Mouse (Mus musculus): ENCODE data around the gene Chmp4b. TPM values are rescaled to one million over a fixed set of nuclear protein-coding genes. Genes with fewer than 3 reads are reported as not detected.

Chmp4b gene
- polyA plus RNA-seq, 1 experiment from 2014 or later, result 18.4 TPM

DNA sequence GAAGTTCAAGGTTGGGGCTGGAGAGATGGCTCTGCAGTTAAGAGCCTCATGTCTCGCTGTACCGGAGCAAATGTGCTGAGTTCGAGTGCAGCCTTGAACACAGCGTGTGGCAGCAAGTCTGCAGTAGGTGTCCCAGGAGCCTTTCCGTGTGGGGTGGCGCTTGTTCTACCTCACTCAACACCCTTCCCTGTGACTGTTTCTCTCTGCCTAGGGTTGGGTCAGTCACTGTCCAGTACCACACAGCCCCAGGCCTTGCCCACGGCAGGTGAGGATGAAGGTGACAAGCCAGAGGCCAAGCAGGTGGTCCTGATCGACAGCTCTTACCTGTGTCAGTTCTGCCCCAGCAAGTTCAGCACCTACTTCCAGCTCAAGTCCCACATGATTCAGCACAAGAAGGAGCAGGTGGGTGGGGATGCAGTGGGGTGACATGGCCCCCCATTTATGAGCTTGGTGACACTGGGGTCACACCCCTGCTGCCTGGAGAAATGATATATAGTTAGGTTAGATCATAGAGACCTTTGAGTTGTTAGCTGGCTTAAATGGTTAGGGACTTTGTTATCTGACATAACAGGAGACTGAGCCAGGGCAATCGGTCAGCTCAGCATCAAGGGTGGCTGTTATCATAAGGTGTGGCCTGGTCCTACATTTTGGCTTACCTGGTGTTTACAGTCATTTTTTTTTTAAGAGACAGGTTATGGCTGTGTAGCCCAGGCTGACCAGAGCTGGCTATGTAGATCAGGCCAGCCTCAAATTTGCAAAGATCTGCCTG, 17.4 kb upstream of the Chmp4b start:
- Histone ChIP-seq H3K9me3 (ENCODE audit: control insufficient read depth, low read depth, low read length) (peaks cover 3% of the 10 kb centered on the region; the same call in 1 of the 2 replicates), H3K9ac (replicated peaks; ENCODE audit: low read depth, low read length) (no peak overlapping the region), H3K4me2 (replicated peaks; ENCODE audit: low read depth, low read length) (no peak overlapping the region), H3K36me3 (ENCODE audit: control insufficient read depth, insufficient read depth, low read length) (peaks cover 13% of the 10 kb centered on the region; the same call in 1 of the 2 replicates), H3K27me3 (ENCODE audit: control insufficient read depth, insufficient read depth, low read length) (no peaks in the 10 kb centered on the region), H3K4me1 (ENCODE audit: control insufficient read depth, insufficient read depth, low read length) (no peaks in the 10 kb centered on the region), H3K4me3 (ENCODE audit: low read depth, low read length) (no peak overlapping the region), H3K27ac (ENCODE audit: low read length) (no peak overlapping the region)
- 90% methylated on average over 9 of the region's 9 CpGs for WGBS
- no peak for ATAC-seq (ENCODE audit: insufficient number of reproducible peaks, insufficient read depth, low FRiP score, low read depth)

- Histone ChIP-seq H3K27me3 (ENCODE audit: control insufficient read depth, insufficient read depth, low read length) (no peaks in the 10 kb centered on the region), H3K27ac (ENCODE audit: low read length) (no peak overlapping the region), H3K36me3 (ENCODE audit: control insufficient read depth, insufficient read depth, low read length) (peaks cover 13% of the 10 kb centered on the region; the same call in 1 of the 2 replicates), H3K4me3 (ENCODE audit: low read depth, low read length) (no peak overlapping the region), H3K9ac (replicated peaks; ENCODE audit: low read depth, low read length) (no peak overlapping the region), H3K9me3 (ENCODE audit: control insufficient read depth, low read depth, low read length) (peaks cover 3% of the 10 kb centered on the region; the same call in 1 of the 2 replicates), H3K4me1 (ENCODE audit: control insufficient read depth, insufficient read depth, low read length) (no peaks in the 10 kb centered on the region), H3K4me2 (replicated peaks; ENCODE audit: low read depth, low read length) (no peak overlapping the region)
- ATAC-seq (ENCODE audit: insufficient number of reproducible peaks, insufficient read depth, low FRiP score, low read depth), result no peak
- 96% methylated on average over 2 of the region's 2 CpGs for WGBS
Observed at GRCm38 (mm10) chr2:154635826-154636225, 15.7 kb upstream of the Chmp4b start.

DNA sequence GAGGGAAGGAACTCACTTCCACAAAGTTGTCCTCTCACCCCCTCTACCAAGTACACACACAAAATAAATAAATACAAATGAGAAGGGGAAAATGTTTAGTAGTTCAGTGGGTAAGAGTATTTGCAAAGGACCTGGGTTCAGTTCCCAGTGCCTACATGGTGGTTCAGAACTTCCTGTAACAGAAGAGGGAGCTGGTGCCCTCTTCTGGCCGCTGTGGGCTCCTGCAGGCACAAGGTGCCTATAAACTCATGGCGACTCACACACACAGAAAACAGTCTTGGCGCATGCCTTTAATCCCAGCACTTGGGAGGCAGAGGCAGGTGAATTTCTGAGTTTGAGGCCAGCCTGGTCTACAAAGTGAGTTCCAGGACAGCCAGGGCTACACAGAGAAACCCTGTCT, 13.0 kb upstream of the Chmp4b start:
- no peak for ATAC-seq (ENCODE audit: insufficient number of reproducible peaks, insufficient read depth, low FRiP score, low read depth)
- no peak overlapping the region for H3K9ac ChIP-seq (replicated peaks; ENCODE audit: low read depth, low read length)
- H3K36me3 ChIP-seq (ENCODE audit: control insufficient read depth, insufficient read depth, low read length), result peaks cover 13% of the 10 kb centered on the region; the same call in 1 of the 2 replicates
- 93% methylated on average over 3 of the region's 3 CpGs for WGBS
- no peaks in the 10 kb centered on the region for H3K4me1 ChIP-seq (ENCODE audit: control insufficient read depth, insufficient read depth, low read length)
- H3K27me3 ChIP-seq (ENCODE audit: control insufficient read depth, insufficient read depth, low read length), result no peaks in the 10 kb centered on the region
- H3K4me2 ChIP-seq (replicated peaks; ENCODE audit: low read depth, low read length), result no peak overlapping the region
- no peak overlapping the region for H3K27ac ChIP-seq (ENCODE audit: low read length)
- H3K9me3 ChIP-seq (ENCODE audit: control insufficient read depth, low read depth, low read length), result peaks cover 3% of the 10 kb centered on the region; the same call in 1 of the 2 replicates
- H3K4me3 ChIP-seq (ENCODE audit: low read depth, low read length), result no peak overlapping the region

DNA sequence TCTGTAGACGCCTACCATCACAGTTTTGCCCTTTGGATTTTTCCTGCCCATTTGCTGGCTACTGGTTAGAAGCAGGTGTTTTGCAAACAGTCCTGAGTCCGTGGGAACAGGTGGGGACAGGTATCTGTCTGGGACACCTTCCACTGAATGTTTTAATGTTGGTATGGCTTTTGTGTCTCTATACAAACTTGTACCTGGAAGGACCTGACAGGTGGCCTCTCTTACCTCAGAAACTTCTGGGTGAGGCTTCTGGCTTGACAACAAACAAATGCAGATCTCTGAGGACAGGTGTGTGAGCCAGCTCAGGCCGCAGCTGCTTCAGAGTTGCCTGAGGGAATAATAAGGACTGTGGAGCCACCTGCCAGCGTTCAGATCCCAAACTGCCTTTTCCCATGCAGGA, 12.4 kb upstream of the Chmp4b start:
- H3K4me3 ChIP-seq (ENCODE audit: low read depth, low read length), result no peak overlapping the region
- H3K36me3 ChIP-seq (ENCODE audit: control insufficient read depth, insufficient read depth, low read length), result peaks cover 13% of the 10 kb centered on the region; the same call in 1 of the 2 replicates
- H3K4me1 ChIP-seq (ENCODE audit: control insufficient read depth, insufficient read depth, low read length), result no peaks in the 10 kb centered on the region
- no peak for ATAC-seq (ENCODE audit: insufficient number of reproducible peaks, insufficient read depth, low FRiP score, low read depth)
- H3K4me2 ChIP-seq (replicated peaks; ENCODE audit: low read depth, low read length), result no peak overlapping the region
- H3K9me3 ChIP-seq (ENCODE audit: control insufficient read depth, low read depth, low read length), result peaks cover 3% of the 10 kb centered on the region; the same call in 1 of the 2 replicates
- 83% methylated on average over 4 of the region's 4 CpGs for WGBS
- no peaks in the 10 kb centered on the region for H3K27me3 ChIP-seq (ENCODE audit: control insufficient read depth, insufficient read depth, low read length)
- no peak overlapping the region for H3K9ac ChIP-seq (replicated peaks; ENCODE audit: low read depth, low read length)
- no peak overlapping the region for H3K27ac ChIP-seq (ENCODE audit: low read length)

- Histone ChIP-seq H3K27ac (ENCODE audit: low read length) (no peak overlapping the region), H3K4me1 (ENCODE audit: control insufficient read depth, insufficient read depth, low read length) (no peaks in the 10 kb centered on the region), H3K4me3 (ENCODE audit: low read depth, low read length) (no peak overlapping the region), H3K36me3 (ENCODE audit: control insufficient read depth, insufficient read depth, low read length) (peaks cover 9% of the 10 kb centered on the region; the same call in 1 of the 2 replicates), H3K4me2 (replicated peaks; ENCODE audit: low read depth, low read length) (no peak overlapping the region), H3K9me3 (ENCODE audit: control insufficient read depth, low read depth, low read length) (peaks cover 3% of the 10 kb centered on the region; the same call in 1 of the 2 replicates), H3K9ac (replicated peaks; ENCODE audit: low read depth, low read length) (no peak overlapping the region), H3K27me3 (ENCODE audit: control insufficient read depth, insufficient read depth, low read length) (no peaks in the 10 kb centered on the region)
- WGBS, result 75% methylated on average over 8 of the region's 8 CpGs
- ATAC-seq (ENCODE audit: insufficient number of reproducible peaks, insufficient read depth, low FRiP score, low read depth), result no peak
Observed at GRCm38 (mm10) chr2:154641176-154641575, 10.3 kb upstream of the Chmp4b start.

DNA sequence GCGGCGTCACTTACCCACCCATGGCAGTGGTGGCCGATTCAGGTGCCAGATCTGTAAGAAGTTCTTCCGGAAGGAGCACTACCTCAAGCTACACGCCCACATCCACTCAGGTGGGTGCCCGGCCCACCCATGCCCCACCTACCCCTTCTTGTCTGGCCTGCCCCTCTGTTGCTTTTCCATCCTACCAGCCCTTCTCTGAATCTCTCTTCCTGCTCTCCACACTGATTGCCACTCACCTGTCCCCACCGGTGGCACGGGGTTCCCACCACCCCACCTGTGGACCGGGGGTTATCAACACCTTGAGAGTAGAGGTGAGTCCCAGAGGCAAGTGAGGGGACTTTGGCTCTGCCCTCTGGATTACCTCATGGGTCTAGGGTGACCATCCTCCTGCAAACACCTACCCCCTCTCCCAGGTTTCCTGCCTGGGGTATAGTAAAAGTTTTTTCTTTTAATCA, 9.5 kb upstream of the Chmp4b start:
- Histone ChIP-seq H3K4me3 (ENCODE audit: low read depth, low read length) (no peak overlapping the region), H3K4me2 (replicated peaks; ENCODE audit: low read depth, low read length) (no peak overlapping the region), H3K27me3 (ENCODE audit: control insufficient read depth, insufficient read depth, low read length) (no peaks in the 10 kb centered on the region), H3K9ac (replicated peaks; ENCODE audit: low read depth, low read length) (no peak overlapping the region), H3K36me3 (ENCODE audit: control insufficient read depth, insufficient read depth, low read length) (peaks cover 9% of the 10 kb centered on the region; the same call in 1 of the 2 replicates), H3K9me3 (ENCODE audit: control insufficient read depth, low read depth, low read length) (peaks cover 3% of the 10 kb centered on the region; the same call in 1 of the 2 replicates), H3K27ac (ENCODE audit: low read length) (no peak overlapping the region), H3K4me1 (ENCODE audit: control insufficient read depth, insufficient read depth, low read length) (no peaks in the 10 kb centered on the region)
- no peak for ATAC-seq (ENCODE audit: insufficient number of reproducible peaks, insufficient read depth, low FRiP score, low read depth)
- 88% methylated on average over 9 of the region's 9 CpGs for WGBS

DNA sequence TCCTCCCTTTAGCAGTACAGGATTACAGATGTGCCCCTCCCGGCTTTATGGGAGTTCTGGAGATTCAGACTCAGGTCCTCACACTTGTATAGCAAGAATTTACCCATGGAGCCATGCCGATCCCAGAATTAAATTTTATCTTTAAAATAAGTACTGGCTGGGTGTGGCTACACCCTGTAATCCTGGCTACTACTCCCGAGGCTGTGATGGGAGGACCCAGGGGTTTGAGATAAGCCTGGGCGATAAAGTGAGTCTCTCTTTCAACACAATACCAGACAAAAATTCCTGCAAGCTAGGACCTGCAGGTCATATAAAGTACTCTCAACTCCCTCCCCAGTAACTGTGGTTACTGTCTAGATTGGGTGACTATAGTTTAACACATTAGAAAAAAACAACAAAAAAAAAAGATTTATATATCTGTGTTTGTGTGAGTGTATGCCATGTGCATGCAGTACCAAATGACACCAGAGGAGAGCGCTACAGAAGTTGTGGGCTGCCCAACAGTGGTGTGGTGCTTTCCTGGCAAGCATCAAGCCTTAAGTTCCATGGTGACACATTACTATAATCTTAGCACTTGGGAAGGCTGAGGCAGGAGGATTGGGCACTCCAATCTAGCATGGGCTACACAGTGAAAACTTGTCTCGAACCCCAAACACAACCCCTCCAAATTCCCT, 8.7 kb upstream of the Chmp4b start:
- Histone ChIP-seq H3K9me3 (ENCODE audit: control insufficient read depth, low read depth, low read length) (peaks cover 3% of the 10 kb centered on the region; the same call in 1 of the 2 replicates), H3K36me3 (ENCODE audit: control insufficient read depth, insufficient read depth, low read length) (peaks cover 6% of the 10 kb centered on the region; the same call in 1 of the 2 replicates), H3K27ac (ENCODE audit: low read length) (no peak overlapping the region), H3K27me3 (ENCODE audit: control insufficient read depth, insufficient read depth, low read length) (no peaks in the 10 kb centered on the region), H3K9ac (replicated peaks; ENCODE audit: low read depth, low read length) (no peak overlapping the region), H3K4me2 (replicated peaks; ENCODE audit: low read depth, low read length) (no peak overlapping the region), H3K4me3 (ENCODE audit: low read depth, low read length) (no peak overlapping the region), H3K4me1 (ENCODE audit: control insufficient read depth, insufficient read depth, low read length) (no peaks in the 10 kb centered on the region)
- ATAC-seq (ENCODE audit: insufficient number of reproducible peaks, insufficient read depth, low FRiP score, low read depth), result no peak
- 76% methylated on average over 6 of the region's 6 CpGs for WGBS

- 79% methylated on average over 5 of the region's 5 CpGs for WGBS
- Histone ChIP-seq H3K27ac (ENCODE audit: low read length) (no peak overlapping the region), H3K9me3 (ENCODE audit: control insufficient read depth, low read depth, low read length) (no peaks in the 10 kb centered on the region; the same call in 1 of the 2 replicates), H3K4me3 (ENCODE audit: low read depth, low read length) (no peak overlapping the region), H3K9ac (replicated peaks; ENCODE audit: low read depth, low read length) (no peak overlapping the region), H3K4me1 (ENCODE audit: control insufficient read depth, insufficient read depth, low read length) (0 out of 2 replicates have a peak, but pooled peaks cover 3% of the 10 kb centered on the region), H3K4me2 (replicated peaks; ENCODE audit: low read depth, low read length) (no peak overlapping the region), H3K36me3 (ENCODE audit: control insufficient read depth, insufficient read depth, low read length) (no peaks in the 10 kb centered on the region), H3K27me3 (ENCODE audit: control insufficient read depth, insufficient read depth, low read length) (no peaks in the 10 kb centered on the region)
- ATAC-seq (ENCODE audit: insufficient number of reproducible peaks, insufficient read depth, low FRiP score, low read depth), result no peak
Observed at GRCm38 (mm10) chr2:154646634-154647033, 4.9 kb upstream of the Chmp4b start.

Measured in stomach, embryonic 14.5 days (tissue).